Mouse (Mus musculus) CD8-positive naive resting alpha-beta T cell, adult 2 months (primary cell): ENCODE measurements around the gene Zfp143.
A peak's percentile ranks its signal among the peaks of the same experiment; 100 is the strongest.
"Not testable (repeated sequence)": the region's sequence is repeated elsewhere in the genome, so short reads cannot be mapped to it uniquely, and the experiment has no call there.

Source experiments
- DNase-seq, 2 experiments: peaks; one replicate each; pipeline ENCODE4 v3.0.0; 2022; ENCODE audit warnings: low read depth in 2 of 2, low spot score in 2 of 2

The Zfp143 gene

GRCm38 (mm10) chr7:110091670-110092069 lies 30.7 kb downstream of the Zfp143 start:
- DNase-seq: no peak

DNA sequence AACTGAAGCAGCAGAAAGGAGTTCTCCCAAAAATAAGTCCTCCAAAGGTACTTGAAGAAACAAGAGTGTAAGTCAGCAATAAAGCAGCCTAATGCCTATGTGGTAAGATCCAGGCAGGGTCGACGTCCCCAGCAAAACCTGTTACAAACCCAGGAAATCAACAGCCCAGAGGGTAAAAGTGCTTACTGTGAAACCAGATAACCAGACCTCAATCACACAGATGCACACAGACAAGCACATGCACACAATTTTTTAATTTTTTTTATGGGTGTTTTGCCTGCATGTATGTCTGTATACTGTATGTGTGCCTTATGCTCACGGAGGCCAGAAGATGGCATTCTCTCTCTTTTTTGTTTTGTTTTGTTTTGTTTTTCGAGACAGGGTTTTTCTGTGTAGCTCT lies 35.3 kb downstream of the Zfp143 start:
- DNase-seq: no peak

DNA sequence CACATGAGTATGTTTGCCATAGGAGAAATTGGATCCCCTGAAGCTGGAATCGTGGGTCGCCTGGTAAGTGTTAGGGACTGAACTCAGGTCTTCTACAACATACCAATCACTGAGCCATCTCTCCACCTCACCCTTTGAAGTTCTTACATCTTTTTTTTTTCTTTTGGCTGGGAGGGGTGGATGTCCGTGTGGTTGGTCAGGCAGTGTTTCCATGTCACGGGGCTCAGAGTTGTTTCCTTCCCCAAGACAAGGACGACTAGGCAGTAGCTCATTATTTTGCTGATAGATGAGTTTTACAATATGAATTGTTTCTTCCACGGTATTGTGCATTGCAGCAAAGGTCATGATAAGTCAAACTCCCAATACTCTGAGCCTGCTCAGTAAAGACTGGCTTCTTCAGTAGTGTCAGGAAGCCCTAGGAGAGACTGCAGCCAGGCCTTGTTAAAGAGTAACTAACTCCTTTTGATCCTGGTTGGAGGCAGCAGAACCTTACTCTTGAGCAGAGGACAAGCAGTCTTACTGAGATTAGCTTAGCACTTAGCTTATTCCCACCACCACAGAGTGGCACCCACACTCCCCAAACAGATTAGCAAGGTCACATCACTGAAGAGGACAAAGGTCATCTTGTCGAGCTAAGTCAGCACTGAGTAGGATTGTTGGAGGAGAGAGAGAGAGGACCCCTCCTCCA lies 36.2 kb downstream of the Zfp143 start:
- no peak for DNase-seq

DNA sequence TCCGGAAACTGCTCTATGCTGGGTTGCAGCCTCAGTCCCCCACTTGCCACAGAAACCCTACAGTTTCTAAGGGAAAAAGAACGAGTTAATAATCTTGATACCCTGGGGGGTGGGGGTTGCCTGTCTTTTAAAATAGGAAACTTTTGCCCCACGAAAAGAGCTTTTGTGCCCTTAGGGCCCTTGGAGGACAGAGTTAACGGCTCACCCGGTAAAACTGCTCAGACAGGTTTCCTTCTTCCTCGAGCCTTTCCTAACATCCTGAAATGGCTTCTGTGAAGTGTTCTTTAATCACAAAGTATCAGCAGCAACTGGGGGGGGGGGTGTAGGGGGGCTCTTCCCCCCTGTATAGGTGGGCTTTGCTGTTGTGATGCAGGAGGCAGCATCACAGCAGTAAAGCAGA lies 39.8 kb downstream of the Zfp143 start:
- no peak for DNase-seq

GRCm38 (mm10) chr7:110101266-110101665 lies 40.2 kb downstream of the Zfp143 start:
- no peak for DNase-seq

GRCm38 (mm10) chr7:110105041-110105440 lies 44.0 kb downstream of the Zfp143 start:
- no peak for DNase-seq

DNA sequence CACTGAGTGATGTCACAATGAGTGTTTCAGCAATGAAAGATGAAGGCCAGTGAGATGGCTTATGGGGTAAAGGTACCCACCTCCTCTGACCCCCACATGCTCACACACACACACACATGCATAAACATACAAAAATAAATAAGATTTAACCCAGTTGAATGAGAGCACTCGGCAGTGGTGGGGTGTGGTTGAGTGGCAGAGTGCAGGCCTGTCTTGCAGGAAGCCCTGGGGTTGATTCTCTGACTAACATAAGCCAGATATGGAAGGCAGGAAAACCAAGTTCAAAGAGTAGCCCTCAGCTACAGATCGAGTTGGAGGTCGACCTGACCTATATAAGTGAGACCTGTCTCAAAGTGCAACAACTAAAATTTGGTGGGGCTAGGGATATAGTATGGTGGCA lies 45.6 kb downstream of the Zfp143 start:
- DNase-seq: no peak

GRCm38 (mm10) chr7:110108524-110108923 lies 47.5 kb downstream of the Zfp143 start:
- DNase-seq: not testable (repeated sequence)

GRCm38 (mm10) chr7:110108967-110109610 lies 48.1 kb downstream of the Zfp143 start:
- no peak for DNase-seq

GRCm38 (mm10) chr7:110110061-110110656 lies 49.1 kb downstream of the Zfp143 start:
- no peak for DNase-seq

DNA sequence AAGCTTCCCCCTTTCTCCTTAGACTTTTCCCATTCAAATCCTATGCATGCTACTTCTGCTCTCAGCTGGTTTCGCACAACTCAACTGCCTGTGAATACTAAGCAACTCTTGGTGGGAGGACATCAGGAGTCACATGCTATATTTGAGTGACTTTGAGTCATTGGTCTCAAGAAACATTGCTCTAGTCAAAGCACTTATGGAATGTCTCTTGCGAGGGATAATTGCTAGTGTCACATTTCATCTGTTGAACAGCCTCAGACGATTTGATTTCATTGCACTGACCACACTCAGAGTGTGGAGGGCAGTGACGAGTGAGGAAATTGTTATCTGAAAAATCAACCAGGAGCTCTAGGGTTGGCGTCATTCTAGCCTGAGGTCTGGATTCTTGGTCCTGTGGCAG lies 53.7 kb downstream of the Zfp143 start:
- DNase-seq: no peak

- DNase-seq: no peak
Measured at GRCm38 (mm10) chr7:110116731-110117291, 55.8 kb downstream of the Zfp143 start.

- no peak for DNase-seq
Measured at GRCm38 (mm10) chr7:110118448-110118847, 57.4 kb downstream of the Zfp143 start.

- DNase-seq: no peak
Measured at GRCm38 (mm10) chr7:110120157-110120784, 59.3 kb downstream of the Zfp143 start.

- no peak for DNase-seq
Measured at GRCm38 (mm10) chr7:110121162-110121515, 60.1 kb downstream of the Zfp143 start.

GRCm38 (mm10) chr7:110121516-110122288 lies 60.7 kb downstream of the Zfp143 start, which contains the start of gene Wee1:
Gene Wee1, plus strand, starts transcription at chr7:110122046.
- peak; percentile 90 to 95 for DNase-seq

DNA sequence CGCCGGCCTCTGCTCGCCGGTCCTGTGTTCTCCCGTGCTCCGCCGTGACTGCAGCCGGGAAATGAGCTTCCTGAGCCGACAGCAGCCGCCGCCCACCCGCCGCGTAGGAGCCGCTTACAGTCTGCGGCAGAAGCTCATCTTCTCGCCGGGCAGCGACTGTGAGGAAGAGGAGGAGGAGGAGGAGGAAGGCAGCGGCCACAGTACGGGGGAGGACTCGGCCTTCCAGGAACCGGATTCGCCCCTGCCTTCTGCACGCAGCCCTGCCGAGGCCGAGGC lies 61.2 kb downstream of the Zfp143 start:
- DNase-seq: no peak

- peak; percentile 40 to 50 for DNase-seq
Measured at GRCm38 (mm10) chr7:110122565-110123422, 61.8 kb downstream of the Zfp143 start.

- DNase-seq: no peak
Measured at GRCm38 (mm10) chr7:110123844-110124555, 63.0 kb downstream of the Zfp143 start.

- DNase-seq: no peak
Measured at GRCm38 (mm10) chr7:110128566-110128965, 67.5 kb downstream of the Zfp143 start.
